13 mouse cellular contexts compared by ENCODE assay signal in genomic region chr11:119432706-119433105, GRCm38 (mm10). TPM values are rescaled to one million over a fixed set of nuclear protein-coding genes. Genes with fewer than 3 reads are reported as not detected.
A peak's percentile ranks its signal among the peaks of the same experiment; 100 is the strongest.
DNase-seq lines count a peak whose midpoint lies in the region; ATAC-seq lines count a peak whose summit lies in the region.
"Had no signal": no experiment of that assay in that cellular context is flagged by ENCODE, and none has a peak within 500 bp of the region (broad histone marks: within the 10 kb centered on the region; RNA-seq: fewer than 3 reads in every experiment).

No protein-coding gene starts in this region.

- peak overlapping the region; percentile 13 for H3K4me2 ChIP-seq in liver, embryonic 13.5 days
- H3K4me2 ChIP-seq: limb, embryonic 15.5 days had no signal

- peaks cover 81% of the 10 kb centered on the region for H3K36me3 ChIP-seq in liver, embryonic 13.5 days

- peaks cover 53% of the 10 kb centered on the region for H3K4me1 ChIP-seq in liver, embryonic 13.5 days (replicated peaks)

- H3K4me3 ChIP-seq in liver, embryonic 13.5 days (replicated peaks) = no peak overlapping the region
- H3K4me3 ChIP-seq: heart, adult 2 months; limb, embryonic 15.5 days had no signal

- 20% methylated on average over 7 of the region's 7 CpGs for WGBS in liver, embryonic 13.5 days (ENCODE audit: insufficient replicate concordance)

- peak; percentile 66 for DNase-seq in MEL-GATA-1-ER (ENCODE audit: extremely low read depth, low read depth)
- DNase-seq in c-Kit-negative CD71-positive TER-119-positive erythroid progenitor cells, embryonic 14.5 days (ENCODE audit: low read depth, low spot score) = peak; percentile 15
- peak; percentile 43 to 63 for DNase-seq in cerebellum, postnatal 25 days
- peak; percentile 69 for DNase-seq in liver, embryonic 13.5 days
- DNase-seq in heart, adult 11 months = no peak
- DNase-seq in thymus, postnatal 14 days = no peak
- DNase-seq in gastrocnemius, adult 18-20 months (ENCODE audit: low spot score) = no peak
- DNase-seq: adrenal gland, postnatal 14 days; heart, adult 2 months; heart, postnatal 14 days; kidney, adult 9 months had no signal

- ATAC-seq in liver, embryonic 13.5 days (ENCODE audit: low read depth) = peak; percentile 85
- ATAC-seq: hindbrain, embryonic 16.5 days had no signal

- no peak overlapping the region for H3K9ac ChIP-seq in liver, embryonic 13.5 days
- H3K9ac ChIP-seq: limb, embryonic 15.5 days had no signal

- no peaks in the 10 kb centered on the region for H3K27me3 ChIP-seq in liver, embryonic 13.5 days
- H3K27me3 ChIP-seq: limb, embryonic 15.5 days had no signal

- H3K27ac ChIP-seq in liver, embryonic 13.5 days = peak overlapping the region; percentile 60
- H3K27ac ChIP-seq: heart, adult 2 months; limb, embryonic 15.5 days had no signal

- H3K9me3 ChIP-seq in liver, embryonic 13.5 days (replicated peaks) = no peaks in the 10 kb centered on the region
- H3K9me3 ChIP-seq: limb, embryonic 15.5 days had no signal

RNA-seq across cellular contexts. Expression of gene Rnf213, which starts 39.8 kb away (rescaled TPM):
- 3.1 and 3.2 TPM in 2 replicates for polyA plus RNA-seq in liver, embryonic 13.5 days (2015; fragmentation: Nextera tagmentation; extraction: Ambion mirVana)
- 1 to 10 TPM; 5.7 to 6.6 TPM for total RNA-seq in gastrocnemius, adult 18-20 months (2021)

RNA-seq across cellular contexts. Expression of gene Endov, which starts 58.4 kb away (rescaled TPM):
- 7.6 and 7.9 TPM in 2 replicates for polyA plus RNA-seq in liver, embryonic 13.5 days (2015; fragmentation: Nextera tagmentation; extraction: Ambion mirVana)
- total RNA-seq in gastrocnemius, adult 18-20 months (2021) = 1 to 10 TPM; 4.4 to 5.7 TPM

Comparison
In these comparisons a context has a peak if more than half of its experiments do, and no peak if none do; other contexts are left out.
1. DNase-seq: peak in MEL-GATA-1-ER (single experiment), c-Kit-negative CD71-positive TER-119-positive erythroid progenitor cells, embryonic 14.5 days (single experiment), cerebellum, postnatal 25 days (2 of 2) and liver, embryonic 13.5 days (single experiment); none in heart, adult 11 months (single experiment), thymus, postnatal 14 days (single experiment) and gastrocnemius, adult 18-20 months (single experiment).